Mouse (Mus musculus): Measurements from ENCODE around the gene Alyref. TPM values are rescaled to one million over a fixed set of nuclear protein-coding genes. Genes with fewer than 3 reads are reported as not detected.

Gene Alyref
- polyA plus RNA-seq, 1 experiment from 2014 or later, result 686 TPM

GRCm38 (mm10) chr11:120618619-120619535 lies 20.7 kb upstream of the Alyref start:
- no peak for DNase-seq (ENCODE audit: low spot score)

GRCm38 (mm10) chr11:120617519-120618112 lies 19.5 kb upstream of the Alyref start, which contains the start of gene Pcyt2:
TSS of gene Pcyt2 (minus strand) at chr11:120617936.
- Histone ChIP-seq H3K4me1 (replicated peaks; ENCODE audit: control insufficient read depth, insufficient read depth, low read length) (peaks cover 4% of the 10 kb centered on the region; the same call in 1 of the 2 replicates), H3K27ac (ENCODE audit: low read depth, low read length) (peak within 1 kb of the TSS; percentile 58), H3K9ac (ENCODE audit: low read depth, low read length) (peak within 1 kb of the TSS; percentile 80), H3K4me2 (replicated peaks; ENCODE audit: low read depth, low read length) (peak within 1 kb of the TSS; percentile 84), H3K4me3 (ENCODE audit: low read depth, low read length) (peak within 1 kb of the TSS; percentile 75), H3K9me3 (ENCODE audit: control insufficient read depth, low read length) (no peaks in the 10 kb centered on the region), H3K27me3 (ENCODE audit: control insufficient read depth, insufficient read depth, low read length) (no peaks in the 10 kb centered on the region), H3K36me3 (ENCODE audit: control insufficient read depth, insufficient read depth, low read length) (peaks cover 12% of the 10 kb centered on the region; the same call in 1 of the 2 replicates)
- peak; percentile 95 for DNase-seq (ENCODE audit: low spot score)
- peak; percentile 93 for ATAC-seq (ENCODE audit: low FRiP score)
- 1% methylated on average over 56 of the region's 56 CpGs for WGBS

More at GRCm38 (mm10) chr11:120618619-120619535, 20.7 kb upstream of the Alyref start:
- Histone ChIP-seq H3K27me3 (ENCODE audit: control insufficient read depth, insufficient read depth, low read length) (no peaks in the 10 kb centered on the region), H3K9ac (ENCODE audit: low read depth, low read length) (no peak overlapping the region), H3K4me2 (replicated peaks; ENCODE audit: low read depth, low read length) (no peak overlapping the region), H3K4me3 (ENCODE audit: low read depth, low read length) (no peak overlapping the region), H3K4me1 (replicated peaks; ENCODE audit: control insufficient read depth, insufficient read depth, low read length) (peaks cover 4% of the 10 kb centered on the region; the same call in 1 of the 2 replicates), H3K9me3 (ENCODE audit: control insufficient read depth, low read length) (no peaks in the 10 kb centered on the region), H3K27ac (ENCODE audit: low read depth, low read length) (no peak overlapping the region), H3K36me3 (ENCODE audit: control insufficient read depth, insufficient read depth, low read length) (peaks cover 12% of the 10 kb centered on the region; the same call in 1 of the 2 replicates)
- WGBS, result 94% methylated on average over 25 of the region's 25 CpGs
- no peak for ATAC-seq (ENCODE audit: low FRiP score)

- DNase-seq (ENCODE audit: low spot score) (no peak), ATAC-seq (ENCODE audit: low FRiP score) (no peak)
- H3K9me3 ChIP-seq (ENCODE audit: control insufficient read depth, low read length), result no peaks in the 10 kb centered on the region
- peak overlapping the region; percentile 84 for H3K4me2 ChIP-seq (replicated peaks; ENCODE audit: low read depth, low read length)
- WGBS, result 52% methylated on average over 4 of the region's 4 CpGs
- no peak overlapping the region for H3K27ac ChIP-seq (ENCODE audit: low read depth, low read length)
- peaks cover 11% of the 10 kb centered on the region; the same call in 1 of the 2 replicates for H3K36me3 ChIP-seq (ENCODE audit: control insufficient read depth, insufficient read depth, low read length)
- H3K4me3 ChIP-seq (ENCODE audit: low read depth, low read length), result peak overlapping the region; percentile 75
- H3K27me3 ChIP-seq (ENCODE audit: control insufficient read depth, insufficient read depth, low read length), result no peaks in the 10 kb centered on the region
- peak overlapping the region; percentile 80 for H3K9ac ChIP-seq (ENCODE audit: low read depth, low read length)
- H3K4me1 ChIP-seq (replicated peaks; ENCODE audit: control insufficient read depth, insufficient read depth, low read length), result peaks cover 4% of the 10 kb centered on the region; the same call in 1 of the 2 replicates
Observed at GRCm38 (mm10) chr11:120616617-120617294, 18.6 kb upstream of the Alyref start.

- no peaks in the 10 kb centered on the region for H3K27me3 ChIP-seq (ENCODE audit: control insufficient read depth, insufficient read depth, low read length)
- H3K9ac ChIP-seq (ENCODE audit: low read depth, low read length), result no peak overlapping the region
- no peaks in the 10 kb centered on the region for H3K9me3 ChIP-seq (ENCODE audit: control insufficient read depth, low read length)
- DNase-seq (ENCODE audit: low spot score) (no peak), ATAC-seq (ENCODE audit: low FRiP score) (no peak)
- H3K36me3 ChIP-seq (ENCODE audit: control insufficient read depth, insufficient read depth, low read length), result peaks cover 16% of the 10 kb centered on the region
- H3K4me2 ChIP-seq (replicated peaks; ENCODE audit: low read depth, low read length), result no peak overlapping the region
- 91% methylated on average over 11 of the region's 11 CpGs for WGBS
- peaks cover 4% of the 10 kb centered on the region; the same call in 1 of the 2 replicates for H3K4me1 ChIP-seq (replicated peaks; ENCODE audit: control insufficient read depth, insufficient read depth, low read length)
- no peak overlapping the region for H3K27ac ChIP-seq (ENCODE audit: low read depth, low read length)
- no peak overlapping the region for H3K4me3 ChIP-seq (ENCODE audit: low read depth, low read length)
Observed at GRCm38 (mm10) chr11:120615606-120616203, 17.5 kb upstream of the Alyref start.

- 94% methylated on average over 6 of the region's 6 CpGs for WGBS
- no peak overlapping the region for H3K9ac ChIP-seq (ENCODE audit: low read depth, low read length)
- H3K36me3 ChIP-seq (ENCODE audit: control insufficient read depth, insufficient read depth, low read length), result peaks cover 11% of the 10 kb centered on the region
Observed at GRCm38 (mm10) chr11:120615167-120615566, 17.0 kb upstream of the Alyref start.

GRCm38 (mm10) chr11:120613976-120614375 lies 15.8 kb upstream of the Alyref start:
- no peak overlapping the region for H3K9ac ChIP-seq (ENCODE audit: low read depth, low read length)
- H3K27ac ChIP-seq (ENCODE audit: low read depth, low read length), result no peak overlapping the region
- DNase-seq (ENCODE audit: low spot score), result no peak
- H3K9me3 ChIP-seq (ENCODE audit: control insufficient read depth, low read length), result no peaks in the 10 kb centered on the region
- WGBS, result 82% methylated on average over 8 of the region's 8 CpGs
- no peak overlapping the region for H3K4me2 ChIP-seq (replicated peaks; ENCODE audit: low read depth, low read length)
- no peak overlapping the region for H3K4me3 ChIP-seq (ENCODE audit: low read depth, low read length)
- H3K4me1 ChIP-seq (replicated peaks; ENCODE audit: control insufficient read depth, insufficient read depth, low read length), result peaks cover 6% of the 10 kb centered on the region; the same call in 1 of the 2 replicates
- peaks cover 4% of the 10 kb centered on the region; the same call in 1 of the 2 replicates for H3K27me3 ChIP-seq (ENCODE audit: control insufficient read depth, insufficient read depth, low read length)
- ATAC-seq (ENCODE audit: low FRiP score), result no peak
- H3K36me3 ChIP-seq (ENCODE audit: control insufficient read depth, insufficient read depth, low read length), result peaks cover 10% of the 10 kb centered on the region; the same call in 1 of the 2 replicates

More at GRCm38 (mm10) chr11:120615167-120615566, 17.0 kb upstream of the Alyref start:
- Histone ChIP-seq H3K4me3 (ENCODE audit: low read depth, low read length) (no peak overlapping the region), H3K27me3 (ENCODE audit: control insufficient read depth, insufficient read depth, low read length) (no peaks in the 10 kb centered on the region), H3K4me1 (replicated peaks; ENCODE audit: control insufficient read depth, insufficient read depth, low read length) (peaks cover 4% of the 10 kb centered on the region; the same call in 1 of the 2 replicates), H3K4me2 (replicated peaks; ENCODE audit: low read depth, low read length) (no peak overlapping the region), H3K9me3 (ENCODE audit: control insufficient read depth, low read length) (no peaks in the 10 kb centered on the region), H3K27ac (ENCODE audit: low read depth, low read length) (no peak overlapping the region)
- ATAC-seq (ENCODE audit: low FRiP score) (no peak), DNase-seq (ENCODE audit: low spot score) (no peak)

- Histone ChIP-seq H3K36me3 (ENCODE audit: control insufficient read depth, insufficient read depth, low read length) (peaks cover 10% of the 10 kb centered on the region; the same call in 1 of the 2 replicates), H3K4me3 (ENCODE audit: low read depth, low read length) (no peak overlapping the region), H3K4me2 (replicated peaks; ENCODE audit: low read depth, low read length) (no peak overlapping the region), H3K9me3 (ENCODE audit: control insufficient read depth, low read length) (no peaks in the 10 kb centered on the region), H3K27me3 (ENCODE audit: control insufficient read depth, insufficient read depth, low read length) (peaks cover 5% of the 10 kb centered on the region; the same call in 1 of the 2 replicates), H3K27ac (ENCODE audit: low read depth, low read length) (no peak overlapping the region), H3K4me1 (replicated peaks; ENCODE audit: control insufficient read depth, insufficient read depth, low read length) (peaks cover 8% of the 10 kb centered on the region; the same call in 1 of the 2 replicates), H3K9ac (ENCODE audit: low read depth, low read length) (no peak overlapping the region)
- ATAC-seq (ENCODE audit: low FRiP score) (no peak), DNase-seq (ENCODE audit: low spot score) (no peak)
- 92% methylated on average over 10 of the region's 10 CpGs for WGBS
Observed at GRCm38 (mm10) chr11:120613481-120613972, 15.4 kb upstream of the Alyref start.

Data from hindbrain, embryonic 11.5 days (tissue).